Mouse (Mus musculus) left cerebral cortex, postnatal 4 days (tissue): ENCODE data around the gene Alpk1. TPM values are rescaled to one million over a fixed set of nuclear protein-coding genes. Genes with fewer than 3 reads are reported as not detected.

ENCODE experiments used
- DNase-seq: peaks from one replicate; pipeline ENCODE4 v3.0.0-alpha.2; 2022
- intact Hi-C: fragments of 180-260 bp; cut with DNase I; formaldehyde crosslinking; loops from one replicate; pipeline ENCODE4 v1.15.1; 2025
- total RNA-seq, 2 experiments: library from RNA; stranded (reverse); gene quantifications; 2 replicates each; pipeline ENCODE4 v1.2.3; 2021

Gene Alpk1
- total RNA-seq, 2 experiments from 2014 or later = 2.0 to 4.0 TPM

DNA sequence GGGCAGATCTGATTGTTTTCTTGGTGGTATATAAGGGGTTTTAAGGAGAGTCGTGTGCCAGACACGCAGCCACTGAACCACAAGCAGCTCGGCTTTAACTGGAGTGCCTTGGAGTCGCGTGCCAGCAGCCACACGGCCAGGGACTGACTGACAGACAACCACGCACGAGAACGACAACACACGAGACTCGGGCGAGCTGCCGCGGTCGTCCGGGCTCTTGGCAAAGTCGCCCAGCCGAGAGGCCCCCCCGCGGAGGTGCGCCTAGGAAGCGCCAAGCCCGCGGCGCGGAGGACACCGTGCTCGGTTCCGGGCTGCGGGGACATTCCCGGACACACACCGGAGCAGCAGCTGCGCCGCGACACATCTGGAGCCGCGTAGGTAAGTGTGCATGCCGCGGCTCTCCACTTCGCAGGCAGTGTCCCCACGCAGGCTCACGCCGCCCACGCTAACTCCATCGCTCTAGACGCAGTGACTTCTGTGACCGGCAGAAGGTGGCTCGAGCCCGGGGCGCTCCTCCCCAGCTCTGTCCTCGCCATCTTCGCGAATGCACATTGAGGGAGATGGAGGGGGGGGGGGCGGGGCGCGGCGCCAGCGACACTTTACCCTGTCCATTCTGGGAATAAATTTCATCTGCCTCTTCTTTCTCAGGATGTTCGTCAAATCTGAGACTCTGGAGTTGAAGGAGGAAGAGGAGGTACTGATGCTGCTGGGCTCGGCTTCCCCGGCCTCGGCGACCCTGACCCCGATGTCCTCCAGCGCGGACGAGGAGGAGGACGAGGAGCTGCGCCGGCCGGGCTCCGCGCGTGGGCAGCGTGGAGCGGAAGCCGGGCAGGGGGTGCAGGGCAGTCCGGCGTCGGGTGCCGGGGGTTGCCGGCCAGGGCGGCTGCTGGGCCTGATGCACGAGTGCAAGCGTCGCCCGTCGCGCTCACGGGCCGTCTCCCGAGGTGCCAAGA lies 147.0 kb downstream of the Alpk1 start, which contains the start of gene Neurog2:
TSS of gene Neurog2 (plus strand) at position 56 of the 953 bp plus-strand sequence.
- intact Hi-C loops = loop anchor here (5.0 kb wide), 1 partner anchor 124 kb away; no protein-coding TSS in a partner anchor

DNA sequence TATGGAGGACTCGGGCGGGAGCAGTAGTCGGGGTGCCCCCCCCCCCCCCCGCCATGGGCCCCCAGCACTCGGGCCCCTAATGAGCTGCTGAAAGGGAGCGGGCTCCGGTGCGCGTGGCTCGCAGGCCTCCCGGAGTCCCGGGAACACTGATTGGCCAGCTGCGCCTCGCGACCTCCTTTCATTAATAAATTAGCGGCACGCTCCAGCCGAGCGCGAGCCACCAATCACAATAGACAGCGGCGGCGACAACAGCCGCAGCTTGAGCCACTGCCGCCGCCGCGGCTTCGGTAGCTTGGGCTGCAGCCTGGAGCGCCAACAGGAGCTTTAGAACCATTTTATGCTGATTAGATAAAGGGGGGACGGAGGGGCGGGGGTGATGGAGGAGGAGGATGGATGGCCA lies 147.8 kb downstream of the Alpk1 start:
- intact Hi-C loops = loop anchor here (5.0 kb wide), 1 partner anchor 125 kb away; no protein-coding TSS in a partner anchor
- DNase-seq = peak; percentile 62

More for the DNA sequence above, 147.0 kb downstream of the Alpk1 start, which contains the start of gene Neurog2:
- DNase-seq = no peak

DNA sequence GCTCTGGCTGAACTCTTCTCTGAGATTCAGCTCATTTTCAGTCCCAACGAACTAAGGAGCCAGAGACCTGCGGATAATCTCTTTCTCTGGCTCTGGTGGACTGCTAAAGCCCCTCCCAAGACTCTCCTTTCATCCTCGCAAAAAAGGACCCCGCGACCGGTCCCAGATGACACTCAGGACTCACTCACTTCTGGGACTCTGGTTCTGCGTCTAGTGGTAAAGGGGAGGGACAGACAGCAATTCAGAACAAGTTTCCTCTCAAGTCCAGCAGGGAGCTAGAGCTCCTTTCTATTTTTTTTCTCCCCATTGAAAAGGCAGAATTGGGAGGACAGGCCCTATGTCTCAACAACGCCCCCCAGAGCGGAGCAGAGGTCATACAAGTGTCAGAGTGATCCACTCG lies 148.7 kb downstream of the Alpk1 start:
- intact Hi-C loops = loop anchor here (5.0 kb wide), 1 partner anchor 126 kb away; no protein-coding TSS in a partner anchor
- no peak for DNase-seq

GRCm38 (mm10) chr3:127630735-127631372 lies 149.5 kb downstream of the Alpk1 start:
- DNase-seq = no peak
- intact Hi-C loops = loop anchor here (5.0 kb wide), 1 partner anchor 126 kb away; no protein-coding TSS in a partner anchor

GRCm38 (mm10) chr3:127630190-127630589 lies 150.1 kb downstream of the Alpk1 start:
- DNase-seq = no peak
- intact Hi-C loops = loop anchor here (5.0 kb wide), 1 partner anchor 127 kb away; no protein-coding TSS in a partner anchor

DNA sequence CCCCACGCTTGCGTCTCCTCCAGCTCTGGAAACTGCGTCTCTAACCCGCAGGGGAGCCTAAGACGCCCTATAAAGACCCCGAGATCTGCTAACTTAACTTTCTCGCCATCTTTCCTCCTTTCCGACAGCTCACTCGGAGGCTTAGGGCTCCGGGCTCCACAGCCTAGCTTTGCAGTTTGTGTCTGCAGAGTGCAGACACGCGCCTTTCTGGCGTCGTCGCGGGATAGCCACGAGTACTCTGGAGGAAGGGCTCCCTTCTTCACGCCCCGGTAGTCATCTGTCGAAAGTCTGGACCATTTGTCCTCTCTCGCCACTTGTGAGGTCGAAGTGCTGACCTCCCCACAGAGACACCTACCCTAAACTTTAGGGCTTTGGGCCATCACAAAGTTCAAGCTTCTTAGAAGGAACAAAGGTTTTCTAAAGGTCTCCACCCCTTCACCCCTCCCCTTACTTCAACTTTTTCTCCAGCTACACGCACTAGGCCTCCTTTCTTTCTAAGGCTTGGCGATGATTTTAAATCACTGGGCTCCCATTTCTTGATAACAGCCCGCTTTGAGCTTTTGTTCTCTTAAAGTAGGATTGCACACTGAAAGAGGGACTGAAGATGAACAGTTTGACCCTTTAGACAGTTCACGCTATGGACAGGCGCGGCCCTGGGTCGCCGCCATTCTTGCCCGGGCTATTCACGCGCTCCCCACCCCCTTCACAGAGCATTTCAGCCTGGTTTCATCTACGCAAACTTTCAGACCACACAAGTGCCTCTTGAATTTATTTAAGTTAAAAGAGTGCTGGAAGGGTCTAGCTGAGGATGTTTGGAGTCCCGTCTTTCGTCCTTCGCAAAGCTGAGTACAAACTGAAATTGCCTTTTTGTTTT lies 151.8 kb downstream of the Alpk1 start:
- intact Hi-C loops = no loop called here
- no peak for DNase-seq

- intact Hi-C loops = no loop called here
- no peak for DNase-seq
Measured at GRCm38 (mm10) chr3:127627956-127628310, 152.4 kb downstream of the Alpk1 start.

DNA sequence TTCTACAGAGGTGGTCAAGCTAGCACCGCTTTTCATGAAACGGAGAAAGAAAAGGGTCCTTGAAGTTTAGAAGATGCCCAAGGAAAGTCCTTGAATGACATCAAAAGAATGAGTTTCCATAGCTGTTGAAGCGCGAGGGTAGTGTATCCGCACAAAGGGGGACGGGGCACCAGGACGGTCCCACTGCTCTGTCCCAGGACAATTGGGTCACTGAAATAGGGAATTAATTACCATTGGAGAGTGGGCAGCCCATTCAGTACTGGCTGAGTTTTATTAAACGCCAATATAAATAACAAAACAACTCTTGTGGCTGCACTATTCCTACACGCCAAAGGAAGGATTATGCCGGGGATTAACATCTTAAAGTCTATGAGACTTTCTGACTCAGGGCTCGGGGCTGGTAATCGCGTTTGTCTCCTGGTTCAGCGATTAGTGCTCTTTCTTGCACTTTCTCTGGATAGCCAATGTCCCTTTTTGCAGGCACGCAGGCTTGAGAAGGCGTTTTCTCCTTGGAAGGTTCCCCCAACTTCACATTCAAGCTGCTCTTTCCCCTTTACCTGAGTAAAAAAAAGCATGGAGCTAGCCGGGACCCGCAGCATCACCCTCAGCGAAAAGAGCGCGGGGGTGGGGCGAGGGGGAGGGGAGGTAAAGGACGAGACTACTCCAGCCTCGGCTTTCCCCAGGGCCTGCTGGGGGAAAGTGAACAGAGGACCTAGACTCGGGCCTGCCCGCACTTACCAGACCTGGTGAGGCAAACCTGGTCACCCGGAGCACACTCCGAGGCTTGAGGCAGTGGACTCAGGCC lies 153.0 kb downstream of the Alpk1 start:
- intact Hi-C loops = no loop called here
- DNase-seq = no peak

DNA sequence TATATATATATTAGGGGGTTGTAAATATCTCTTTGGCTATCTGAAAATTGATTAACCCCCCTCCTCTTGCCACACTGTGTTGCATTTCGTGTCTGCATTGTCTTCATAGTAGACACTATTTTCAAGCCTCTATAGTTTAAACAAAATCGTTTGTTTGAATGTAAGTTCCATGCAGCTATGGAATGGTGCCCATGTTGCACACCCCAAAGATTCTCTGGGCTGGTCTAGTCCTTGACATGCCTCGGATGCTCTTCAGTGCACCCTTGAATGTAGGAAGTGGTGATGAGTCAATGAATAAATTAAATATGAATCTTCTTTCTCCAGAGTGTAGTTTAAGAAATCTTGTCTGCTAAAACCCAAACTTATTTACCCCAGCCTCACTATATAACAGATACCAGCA lies 153.8 kb downstream of the Alpk1 start:
- intact Hi-C loops = no loop called here
- no peak for DNase-seq

DNA sequence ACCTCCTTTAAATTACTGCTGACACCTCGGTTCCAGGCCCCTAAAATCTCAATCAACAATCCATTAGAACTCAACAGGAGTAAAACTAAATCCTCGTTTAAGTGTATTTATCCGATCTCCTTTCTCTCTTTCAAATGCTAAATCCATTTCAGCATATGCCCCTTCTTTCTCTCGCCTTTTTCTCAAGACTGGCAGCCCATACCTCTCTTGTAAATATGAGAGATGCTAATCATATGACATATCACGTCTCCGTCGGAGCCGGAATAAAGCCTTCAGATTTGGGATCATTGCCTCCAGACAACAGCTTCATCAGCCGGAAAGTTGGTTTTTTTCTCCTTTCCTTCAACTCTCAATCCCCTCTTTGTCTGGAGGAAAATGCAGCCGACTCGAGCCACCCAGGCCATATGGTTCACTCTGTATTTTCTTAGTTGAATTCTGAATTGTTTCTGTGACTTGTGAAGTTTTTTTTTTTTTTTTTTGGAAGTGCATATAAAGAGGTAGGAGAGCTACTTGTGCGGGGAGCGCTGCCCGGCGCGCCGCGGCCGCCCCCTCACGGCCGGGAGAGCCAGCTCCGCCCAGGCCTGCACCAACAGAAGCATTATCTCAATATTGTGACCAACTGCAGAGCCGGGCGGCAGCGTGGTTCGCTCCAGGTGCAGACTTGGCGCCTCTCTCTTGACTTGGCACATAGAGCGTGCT lies 154.5 kb downstream of the Alpk1 start:
- no peak for DNase-seq
- intact Hi-C loops = loop anchor here (2.0 kb wide), 1 partner anchor 323 kb away; no protein-coding TSS in a partner anchor

- intact Hi-C loops = loop anchor here (2.0 kb wide), 1 partner anchor 324 kb away; no protein-coding TSS in a partner anchor
- DNase-seq = peak; percentile 80
Measured at GRCm38 (mm10) chr3:127625296-127625695, 155.0 kb downstream of the Alpk1 start.

Other genes starting within 250 kb of the Alpk1 start
- 10 to 100 TPM; 21.8 to 23.0 TPM for gene Larp7, start 227.2 kb downstream of the Alpk1 start, total RNA-seq
- 1 to 10 TPM; 2.9 to 3.4 TPM for gene Zgrf1, start 227.0 kb downstream of the Alpk1 start, total RNA-seq
- under 1 TPM; 0.38 to 0.40 TPM for gene Neurog2, start 147.4 kb downstream of the Alpk1 start, total RNA-seq
- 1 to 10 TPM; 1.6 to 2.1 TPM for gene Tifa, start 9.3 kb upstream of the Alpk1 start, total RNA-seq
- 10 to 100 TPM; 85.0 to 87.2 TPM for gene Ap1ar, start 57.0 kb upstream of the Alpk1 start, total RNA-seq
- 10 to 100 TPM; 11.0 to 13.2 TPM for gene Fam241a, start 115.8 kb upstream of the Alpk1 start, total RNA-seq